Mouse (Mus musculus) adrenal gland, adult 18-20 months (tissue): ENCODE data around the gene Trnau1ap. TPM values are rescaled to one million over a fixed set of nuclear protein-coding genes. Genes with fewer than 3 reads are reported as not detected.
A peak's percentile ranks its signal among the peaks of the same experiment; 100 is the strongest.
"Not testable (repeated sequence)": the region's sequence is repeated elsewhere in the genome, so short reads cannot be mapped to it uniquely, and the experiment has no call there.

ENCODE experiments used
- DNase-seq, 2 experiments: peaks; one replicate each; pipeline ENCODE4 v3.0.0; 2021 to 2022; ENCODE audit warnings: low spot score in 2 of 2
- total RNA-seq, 2 experiments: library from RNA; stranded (reverse); gene quantifications; 1 replicate in 1 of 2; 2 replicates in 1 of 2; pipeline ENCODE4 v1.2.3; 2021

The Trnau1ap gene
- total RNA-seq, 2 experiments from 2014 or later, result 27.1 to 32.9 TPM

DNA sequence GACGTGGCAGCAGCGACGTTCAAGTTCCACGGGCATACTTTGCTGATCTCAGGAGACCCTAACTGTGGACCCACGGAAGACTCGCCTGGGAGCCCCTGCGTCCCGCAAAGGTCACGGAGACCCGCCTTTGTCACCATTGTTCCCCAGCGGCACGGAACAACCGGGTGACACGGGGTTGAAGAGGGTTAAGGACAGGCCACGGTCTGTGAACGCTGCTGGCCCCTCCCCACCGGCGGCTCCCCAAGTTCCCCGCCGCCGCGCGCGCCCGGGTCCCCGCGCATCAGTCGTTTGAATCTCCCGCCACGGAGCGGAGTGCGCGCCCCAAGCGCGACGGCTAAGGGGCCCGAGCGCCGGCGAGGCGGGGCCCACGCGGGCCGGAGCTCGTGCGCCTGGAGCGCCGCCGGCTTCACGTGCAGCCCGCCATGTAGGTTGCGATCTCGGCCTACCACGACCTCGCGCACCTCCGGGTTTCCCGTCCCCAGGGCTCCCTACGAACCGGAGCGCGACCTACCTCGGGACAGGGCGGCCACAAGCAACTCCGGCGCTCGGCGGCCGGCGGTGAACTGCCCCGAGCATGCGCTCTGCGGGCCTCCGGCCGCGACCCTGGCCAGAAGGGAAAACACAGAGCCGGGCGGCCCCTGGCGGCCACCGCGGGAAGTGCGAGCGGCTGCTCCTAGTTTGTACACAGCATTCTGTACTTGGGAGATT lies 16.0 kb upstream of the Trnau1ap start:
- DNase-seq, result peak; percentile 99

DNA sequence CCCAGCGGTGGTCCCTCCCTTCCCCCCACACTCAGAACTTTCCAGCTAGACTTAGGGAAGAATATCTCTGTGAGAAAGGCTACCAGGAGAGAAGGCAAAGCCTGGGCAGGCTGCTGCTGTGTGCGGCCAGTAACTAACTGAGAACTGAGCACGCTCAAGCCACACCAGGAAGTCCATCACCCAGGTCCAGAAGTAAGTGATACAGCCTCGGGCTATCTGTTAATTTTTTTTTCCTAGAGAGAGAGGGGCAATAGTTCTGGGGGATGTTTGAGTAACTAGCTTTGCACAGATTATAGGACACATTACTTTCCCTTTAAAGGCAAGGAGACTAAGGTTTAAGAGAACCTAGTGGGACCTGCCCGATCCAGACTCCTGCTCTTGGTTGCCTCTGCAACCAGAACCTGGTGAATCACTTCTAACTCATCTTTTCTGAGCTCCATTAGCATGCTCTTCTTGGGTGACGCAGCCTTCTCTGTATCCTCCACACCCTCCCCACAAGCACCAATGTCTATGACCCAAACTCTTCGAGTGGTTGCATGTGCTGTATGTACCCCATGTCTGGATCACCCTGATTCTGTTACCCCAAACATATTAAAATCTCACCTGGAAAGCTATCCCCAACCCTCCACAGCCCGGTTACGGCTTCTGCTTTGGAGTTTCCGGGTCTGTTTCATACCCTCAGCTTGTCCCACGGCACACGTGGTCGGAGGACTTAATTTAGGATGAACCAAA lies 15.2 kb upstream of the Trnau1ap start:
- DNase-seq, result no peak

DNA sequence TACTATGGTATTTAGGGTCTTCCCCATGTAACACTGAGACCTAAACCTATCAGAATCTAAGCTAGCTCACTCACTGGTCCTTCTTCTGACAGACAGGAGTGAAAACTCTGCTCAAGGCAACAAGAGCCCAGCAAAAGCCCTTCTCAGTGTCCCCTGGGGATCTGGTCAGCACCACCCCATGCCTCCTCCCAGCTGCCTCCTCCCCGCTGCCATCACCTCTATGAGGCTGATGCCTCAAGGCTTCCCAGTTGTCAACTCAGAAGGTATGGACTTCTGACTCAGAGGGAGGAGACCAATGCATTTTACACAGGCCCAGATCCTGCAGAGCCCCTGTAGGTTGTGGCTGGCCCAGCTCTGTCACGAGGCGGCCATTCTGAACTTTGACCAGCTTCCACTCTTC lies 12.1 kb upstream of the Trnau1ap start:
- DNase-seq, result no peak

DNA sequence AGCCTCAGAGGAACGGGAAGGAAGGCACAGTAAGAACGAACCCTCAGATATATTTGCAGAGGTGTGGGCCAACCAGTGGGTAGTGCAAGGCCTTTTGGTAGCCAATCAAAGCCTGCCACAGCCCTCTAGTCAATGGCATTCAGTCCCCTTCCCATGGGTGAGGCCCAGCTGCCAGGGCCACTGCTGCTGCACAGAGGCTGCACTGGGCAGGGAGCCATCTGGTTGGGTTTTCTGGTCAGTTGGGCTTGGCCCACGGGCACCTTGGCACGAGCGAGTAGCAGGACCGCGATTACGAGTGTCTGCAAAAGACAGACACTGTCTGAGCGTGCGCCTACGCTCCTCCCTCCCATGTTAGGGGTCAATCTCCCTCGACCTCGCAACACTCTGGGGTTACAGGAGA lies 9.6 kb upstream of the Trnau1ap start:
- no peak for DNase-seq

DNA sequence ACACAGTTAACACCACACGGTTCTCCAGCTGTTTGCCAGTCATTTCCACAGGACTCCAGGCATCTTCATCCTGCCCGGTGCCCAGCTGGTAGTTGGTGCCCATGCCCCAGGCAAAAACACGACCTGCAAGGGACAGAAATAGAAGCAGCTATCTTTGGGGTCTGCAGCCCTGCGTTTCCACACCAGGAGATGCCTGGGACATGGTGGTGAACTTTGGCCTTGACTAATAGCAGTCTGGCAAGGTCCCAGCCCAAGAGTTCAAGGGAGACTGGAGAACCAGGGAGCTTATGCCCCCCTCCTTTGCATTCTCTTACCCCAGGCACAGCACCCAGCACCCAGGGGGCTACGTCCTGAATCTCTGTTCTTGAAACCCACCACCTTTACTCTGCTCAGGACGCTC lies 3.5 kb upstream of the Trnau1ap start:
- no peak for DNase-seq

DNA sequence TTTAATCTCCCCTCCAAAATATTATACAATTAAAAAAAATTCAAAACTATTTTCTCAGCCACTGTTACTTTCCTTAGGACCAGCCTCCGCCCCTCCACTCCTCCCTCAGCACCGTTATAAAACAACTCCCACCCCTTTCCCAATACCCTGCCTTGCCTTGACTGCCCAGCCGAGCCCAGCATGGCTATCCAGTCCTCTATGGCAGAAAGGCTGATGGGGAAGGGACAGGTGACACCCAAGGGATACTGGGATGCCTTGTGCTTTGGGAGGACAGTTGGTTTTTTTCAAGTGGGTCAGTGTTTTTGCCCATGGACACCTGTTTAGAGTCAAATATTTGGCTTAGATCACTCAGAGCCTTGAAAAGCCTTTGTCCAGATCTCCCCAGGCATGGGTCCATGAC lies 2.6 kb upstream of the Trnau1ap start:
- DNase-seq, result no peak

DNA sequence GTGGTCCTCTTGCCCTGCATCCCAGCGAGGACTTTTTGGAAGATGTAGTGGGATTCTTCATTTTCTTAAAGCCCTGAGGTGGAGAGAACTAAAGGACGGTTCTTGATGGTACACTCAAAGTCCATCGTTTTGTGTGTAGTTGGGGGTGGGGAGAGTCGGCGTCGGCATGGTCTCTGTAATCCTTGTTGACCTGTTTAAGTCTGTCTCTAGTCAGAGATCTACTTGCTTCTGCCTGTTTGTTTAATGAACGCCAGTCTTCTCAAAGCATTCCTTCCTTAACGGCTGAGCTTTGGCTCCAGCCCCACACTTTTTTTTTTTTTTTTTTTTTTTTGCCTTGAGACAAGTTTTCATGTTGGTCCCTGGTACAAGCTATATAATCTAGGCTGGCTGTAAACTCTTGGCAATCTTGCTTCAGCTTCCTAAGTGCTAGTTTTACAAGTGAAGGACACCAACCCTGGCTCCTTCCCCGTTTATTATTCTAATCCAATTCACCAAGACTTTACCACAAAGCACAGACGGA lies 557 bp upstream of the Trnau1ap start:
- no peak for DNase-seq

DNA sequence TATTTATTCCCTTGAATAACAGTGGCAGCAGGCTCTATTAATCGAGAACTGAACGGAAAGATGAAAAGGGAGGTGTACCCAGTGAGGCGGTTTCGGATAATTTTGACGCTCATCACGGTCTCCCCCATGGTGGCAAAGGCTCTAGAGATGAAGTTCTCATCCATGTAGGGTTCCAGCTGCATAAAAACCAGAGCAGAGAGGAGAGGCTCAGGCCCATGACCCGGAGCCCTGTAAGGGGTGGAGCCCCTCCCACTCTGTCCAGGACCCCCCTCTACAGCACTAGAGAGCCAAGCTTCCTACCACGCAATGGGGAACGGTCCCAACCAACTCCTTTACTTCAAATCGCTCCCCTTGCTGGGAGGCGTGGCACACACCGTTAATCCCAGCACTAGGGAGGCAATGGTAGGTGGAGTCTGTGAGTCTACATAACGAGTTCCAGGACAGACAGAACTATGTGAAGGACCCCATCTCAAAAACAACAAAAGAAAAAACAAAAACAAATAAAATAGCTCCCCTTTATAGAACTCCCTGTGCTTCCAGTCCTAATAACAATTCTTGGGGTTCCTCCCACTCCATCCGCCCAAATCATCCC lies 851 bp downstream of the Trnau1ap start:
- DNase-seq, result no peak

DNA sequence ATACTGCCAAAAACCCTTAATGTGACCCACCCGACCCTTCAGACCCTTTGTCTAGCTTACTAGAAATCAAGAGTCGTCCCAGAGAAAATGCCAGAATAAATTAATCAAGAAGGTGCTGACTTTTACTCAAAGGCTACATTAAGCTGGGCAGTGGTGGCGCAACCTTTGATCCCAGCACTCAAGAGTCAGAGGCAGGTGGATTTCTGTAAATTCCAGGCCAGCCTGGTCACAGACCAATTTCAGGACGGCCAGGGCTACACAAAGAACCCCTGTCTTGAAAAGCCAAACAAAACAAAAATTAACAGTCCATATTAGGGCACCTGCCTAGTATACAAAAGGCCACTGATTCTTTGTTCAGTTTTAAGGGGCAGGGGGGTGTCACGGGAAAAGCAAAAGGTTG lies 2.9 kb downstream of the Trnau1ap start:
- no peak for DNase-seq

DNA sequence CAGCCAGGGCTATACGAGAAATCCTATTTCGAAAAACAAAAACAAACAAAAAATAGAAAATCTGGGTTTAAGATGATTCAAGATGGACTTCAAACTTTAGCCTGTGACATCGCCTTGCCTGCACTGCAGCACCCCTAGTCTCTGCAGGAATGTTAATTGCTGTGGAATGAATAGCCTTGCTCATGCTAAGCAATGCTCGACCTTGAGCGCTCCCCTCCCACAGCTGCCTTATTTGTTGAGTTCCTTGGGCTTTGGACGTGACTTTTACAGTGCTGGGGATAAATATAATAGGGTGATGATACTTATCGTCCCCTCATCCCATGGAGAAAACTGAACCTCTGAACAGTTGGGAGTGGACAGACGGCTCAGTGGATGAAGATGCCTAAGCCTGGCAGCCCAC lies 13.6 kb downstream of the Trnau1ap start:
- DNase-seq, result no peak

DNA sequence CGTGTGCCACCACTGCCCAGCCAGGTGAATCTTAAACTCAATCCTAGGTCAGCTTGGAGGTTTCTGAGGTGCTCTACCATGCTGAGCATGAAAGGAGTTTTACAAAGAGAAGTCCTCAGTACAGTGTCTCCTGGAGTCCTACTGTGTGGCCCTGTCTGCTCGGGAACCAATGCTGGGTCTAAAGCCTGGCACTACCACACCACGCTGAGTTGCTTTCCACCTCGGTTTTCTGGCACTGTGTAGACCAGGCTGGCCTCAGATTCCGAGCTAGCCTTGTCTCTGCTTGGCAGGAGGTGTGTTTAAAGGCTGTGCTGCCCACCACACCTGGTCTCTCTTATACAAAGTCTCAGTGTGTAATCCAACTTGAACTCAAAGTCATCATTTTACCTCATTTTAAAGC lies 16.7 kb downstream of the Trnau1ap start:
- DNase-seq, result no peak

DNA sequence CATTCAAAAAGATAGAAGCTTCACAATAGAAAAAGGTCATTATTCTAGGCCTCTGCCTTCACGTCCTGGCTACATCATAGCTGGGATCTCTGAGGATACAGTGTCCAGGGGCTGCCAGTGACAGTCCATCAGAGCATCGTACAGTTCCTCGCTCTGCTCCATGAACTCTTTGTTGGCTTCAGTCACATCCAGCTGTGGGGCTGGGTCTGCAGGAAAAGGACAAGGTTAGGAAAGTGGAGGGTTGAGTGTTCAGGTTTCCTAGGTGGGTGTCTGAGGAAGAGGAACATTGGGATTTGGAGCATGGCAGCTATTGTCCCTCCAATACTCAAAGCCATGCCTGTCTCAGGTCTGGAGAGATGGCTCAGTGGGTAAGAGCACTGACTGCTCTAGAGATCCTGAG lies 17.5 kb downstream of the Trnau1ap start:
- DNase-seq, result no peak

DNA sequence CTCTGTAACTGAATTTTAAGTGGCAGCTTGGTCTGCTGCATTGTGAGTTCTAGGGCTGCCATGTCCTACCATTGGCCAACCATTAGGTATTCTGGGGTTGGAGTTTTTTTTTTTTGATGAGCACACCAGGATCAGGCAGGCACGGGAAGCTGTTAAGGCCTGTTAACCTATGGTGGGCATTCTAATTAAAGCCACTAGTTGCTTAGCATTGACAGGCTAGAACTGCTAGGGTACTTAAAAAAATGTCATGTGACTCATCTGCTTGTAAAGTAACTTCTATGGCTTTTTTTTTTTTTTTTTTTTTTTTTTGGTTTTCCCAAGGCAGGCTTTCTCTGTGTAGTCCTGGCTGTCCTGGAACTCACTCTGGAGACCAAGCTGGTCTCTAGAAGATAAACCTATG lies 18.1 kb downstream of the Trnau1ap start:
- no peak for DNase-seq

DNA sequence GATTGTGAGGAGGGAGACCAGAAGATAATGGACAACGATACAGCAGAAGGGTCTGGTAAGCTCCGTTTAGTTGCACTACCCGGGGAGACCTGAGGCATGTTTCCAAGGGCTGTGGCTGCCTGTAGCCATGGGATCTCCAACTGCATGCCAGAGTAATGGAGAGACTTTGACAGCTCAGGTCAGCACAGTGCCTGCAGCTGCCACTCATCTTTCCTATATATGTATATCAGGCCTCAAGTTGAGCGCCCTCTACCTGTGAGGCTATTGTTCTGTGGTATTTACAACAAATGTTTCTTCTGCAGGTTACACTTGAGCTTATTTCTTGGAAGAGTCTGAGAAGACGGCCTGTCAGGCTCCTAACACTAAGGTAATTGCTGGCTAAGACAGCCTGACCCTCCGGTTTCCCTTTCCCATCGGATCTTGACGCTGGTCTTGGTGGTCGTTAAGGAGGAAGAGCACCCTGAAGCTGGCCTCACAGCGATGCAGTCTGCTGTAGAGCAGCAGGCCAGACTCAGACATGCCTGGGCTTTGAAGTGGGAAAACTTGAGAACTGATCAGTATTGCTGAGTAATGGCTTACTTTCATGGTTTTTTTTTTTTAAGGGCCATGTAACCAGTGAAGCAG lies 19.4 kb downstream of the Trnau1ap start:
- peak in 1 of 2 experiments; percentile 34 for DNase-seq

DNA sequence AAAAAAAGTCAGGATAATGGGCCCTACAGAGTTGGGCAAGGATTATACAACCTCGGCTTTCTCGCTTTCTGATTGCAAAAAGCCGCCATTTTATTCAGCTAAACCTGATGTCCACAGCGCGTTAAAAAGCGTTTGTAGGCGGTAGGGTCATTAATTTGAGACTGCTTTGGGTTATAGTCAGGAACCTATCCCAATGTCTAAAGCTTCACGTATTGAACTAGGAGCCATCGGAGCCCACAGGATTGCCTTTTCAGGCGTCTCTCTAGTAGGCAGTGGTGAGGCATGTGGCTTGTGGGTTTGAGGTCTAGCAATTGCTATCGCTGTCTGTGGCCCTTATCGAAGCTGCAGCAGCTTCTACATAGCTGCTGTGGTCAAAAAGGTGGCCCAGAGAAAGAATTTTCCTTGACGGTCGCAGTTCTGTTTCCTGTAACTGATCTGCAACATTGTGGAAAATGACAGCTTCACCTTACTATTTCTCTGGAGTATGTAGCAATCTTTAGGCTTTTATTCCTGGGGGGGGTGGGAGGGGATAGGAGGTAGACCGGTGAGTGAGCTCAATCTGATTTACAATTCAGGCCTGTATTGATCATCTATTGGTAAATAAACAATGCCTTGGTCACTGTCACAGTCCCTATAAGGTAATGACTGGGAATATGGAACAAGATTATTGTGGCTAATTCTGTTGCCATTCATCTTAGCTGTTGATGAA lies 20.0 kb downstream of the Trnau1ap start:
- DNase-seq, result no peak

DNA sequence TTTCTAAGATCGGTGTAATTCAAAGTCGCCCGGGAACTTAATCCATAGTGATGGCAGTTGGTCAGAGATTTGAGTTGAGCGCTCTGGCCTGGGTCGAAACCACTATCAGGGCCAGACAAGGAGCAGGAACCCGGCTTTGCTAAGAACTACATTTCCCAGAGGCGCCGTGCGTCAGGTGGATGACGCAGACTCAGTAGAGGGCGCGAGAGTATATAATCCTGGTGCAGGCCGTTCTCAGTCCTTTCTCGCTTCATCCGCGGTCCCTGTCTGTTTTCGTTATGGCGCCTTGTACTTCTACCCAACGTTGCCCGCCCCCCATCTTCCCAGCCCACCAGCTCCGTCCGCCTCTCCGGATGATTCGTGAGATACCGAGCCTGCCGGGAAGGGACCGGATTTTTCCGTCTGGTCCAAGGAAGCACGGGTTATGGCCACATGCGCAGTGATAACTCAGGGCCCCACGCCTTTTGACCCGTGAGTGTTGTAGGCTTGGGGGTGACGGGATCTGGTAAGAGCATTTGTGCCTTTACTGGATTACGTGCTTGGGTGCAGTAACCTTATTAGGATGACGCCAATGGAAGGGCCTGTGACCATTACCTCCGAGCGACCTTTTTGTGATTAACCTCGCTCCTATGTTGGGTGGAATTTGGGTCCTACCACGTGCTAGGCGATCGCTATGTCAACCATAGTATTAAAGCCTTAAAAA lies 20.8 kb downstream of the Trnau1ap start:
- DNase-seq, result peak; percentile 81 to 82

DNA sequence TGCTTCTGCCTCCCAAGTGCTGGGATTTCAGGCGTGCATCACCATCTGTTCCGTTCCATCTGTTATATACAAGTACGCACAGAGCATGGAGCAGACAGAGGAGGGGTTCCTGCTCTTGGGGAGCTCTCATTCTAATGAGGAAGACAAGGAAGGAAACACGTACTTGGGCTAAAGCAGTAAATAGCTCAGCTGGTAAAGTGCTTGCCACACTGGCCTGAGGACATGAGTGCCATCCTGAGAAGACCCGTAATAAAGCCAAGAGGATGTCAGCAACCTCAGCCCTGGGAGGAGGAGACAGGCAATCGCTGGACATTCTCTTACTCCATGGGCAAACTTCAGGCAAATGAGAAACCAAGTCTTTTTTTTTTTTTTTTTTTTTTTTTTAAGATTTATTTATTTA lies 23.3 kb downstream of the Trnau1ap start:
- DNase-seq, result no peak

DNA sequence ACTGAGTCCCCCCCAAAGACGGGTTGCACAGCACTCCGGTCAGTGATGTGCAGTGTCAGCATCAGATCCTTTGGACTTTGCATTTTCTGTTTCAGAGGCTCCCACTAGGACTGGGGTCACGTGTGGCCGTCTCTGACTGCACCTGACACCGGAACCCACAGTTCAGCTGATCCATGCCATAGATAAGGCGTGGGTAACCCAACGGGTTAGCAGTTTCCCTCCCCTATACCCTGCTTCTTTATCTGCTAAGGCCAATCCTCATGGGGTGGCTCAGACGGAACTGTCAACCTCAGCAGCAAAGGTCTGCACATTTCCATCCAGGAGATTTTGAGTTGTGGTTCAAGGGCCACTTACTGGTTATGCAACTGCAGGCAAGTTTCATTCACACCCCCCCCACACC lies 24.1 kb downstream of the Trnau1ap start:
- DNase-seq, result no peak

DNA sequence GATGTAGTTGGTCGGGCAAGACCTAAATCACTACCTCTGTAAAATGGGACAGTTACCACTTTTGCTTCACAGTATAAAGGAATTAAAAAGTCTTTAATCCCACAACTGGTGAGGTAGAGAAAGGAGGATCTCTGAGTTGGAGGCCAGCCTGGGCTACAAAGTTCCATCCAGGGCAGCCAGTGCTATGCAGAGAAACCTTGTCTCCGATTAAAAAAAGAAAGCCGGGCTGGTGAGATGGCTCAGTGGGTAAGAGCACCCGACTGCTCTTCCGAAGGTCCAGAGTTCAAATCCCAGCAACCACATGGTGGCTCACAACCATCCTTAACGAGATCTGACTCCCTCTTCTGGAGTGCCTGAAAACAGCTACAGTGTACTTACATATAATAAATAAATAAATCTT lies 25.9 kb downstream of the Trnau1ap start:
- not testable (repeated sequence) for DNase-seq

DNA sequence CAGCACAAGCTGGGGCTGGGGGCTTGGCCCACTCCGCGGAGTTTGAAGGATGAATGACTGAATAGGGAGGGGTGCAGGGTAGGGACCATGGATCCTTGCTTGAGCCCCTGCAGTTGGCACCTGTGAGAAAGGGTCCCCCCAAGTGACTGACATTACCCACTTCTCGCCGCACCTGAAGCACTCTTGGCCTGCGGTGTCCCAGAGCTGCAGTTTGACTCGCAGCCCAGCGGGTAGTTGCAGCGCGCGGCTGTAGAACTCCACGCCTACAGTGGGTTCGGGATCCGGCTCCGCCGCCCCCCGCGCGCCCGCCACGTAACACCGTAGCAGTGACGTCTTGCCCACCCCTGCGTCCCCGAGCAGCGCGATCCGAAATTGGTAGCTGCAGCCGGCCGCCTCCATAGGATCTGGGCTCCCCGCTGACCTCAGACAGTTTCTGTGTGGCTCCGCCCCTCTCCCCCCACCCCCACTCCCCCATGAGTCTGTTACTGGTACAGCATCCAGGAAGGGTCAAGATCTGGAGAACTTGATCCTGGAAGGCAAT lies 26.3 kb downstream of the Trnau1ap start, which contains the start of gene Rab42:
Rab42 (minus strand) TSS at position 447 of the 541 bp plus-strand sequence.
- DNase-seq, result peak; percentile 35 to 50
